Mouse (Mus musculus): ENCODE measurements around the gene AI182371.

GRCm38 (mm10) chr2:35133891-35134290 lies 32.5 kb upstream of the AI182371 start:
- TF ChIP-seq POLR2A (IDR thresholded peaks at IDR 0.05; ENCODE audit: borderline replicate concordance, extremely low read depth, insufficient read depth, insufficient read length, poor library complexity, severe bottlenecking) (no peak), CTCF (IDR thresholded peaks at IDR 0.05; ENCODE audit: borderline replicate concordance, extremely low read depth, insufficient read depth, insufficient read length) (no peak)

All from brain, embryonic 14.5 days (tissue).